Comparison of ENCODE assay signal across 21 mouse cellular contexts in the genomic region with DNA sequence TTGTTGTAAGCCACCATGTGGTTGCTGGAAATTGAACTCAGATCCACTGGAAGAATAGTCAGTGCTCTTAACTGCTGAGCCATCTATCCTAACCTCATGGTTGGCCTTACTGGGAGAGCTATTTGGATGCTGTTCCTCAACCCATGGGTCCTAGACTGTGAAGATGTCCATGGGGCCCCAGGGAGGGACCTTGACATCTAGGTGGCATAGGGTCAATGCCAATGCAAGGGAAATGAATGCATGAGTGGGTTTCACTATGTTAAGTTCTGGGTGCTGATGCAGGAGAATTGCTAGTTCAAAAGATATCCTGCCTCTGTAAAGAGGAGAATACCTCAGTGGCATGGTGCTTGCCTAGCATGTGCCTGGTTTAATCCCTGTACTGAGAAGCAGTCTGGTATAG.
DNase-seq lines count a peak whose midpoint lies in the region; TF ChIP-seq lines count a peak whose summit lies in the region.
"Had no signal": no experiment of that assay in that cellular context is flagged by ENCODE, and none has a peak within 500 bp of the region (broad histone marks: within the 10 kb centered on the region; RNA-seq: fewer than 3 reads in every experiment).

No protein-coding gene starts in this region.

- no peaks in the 10 kb centered on the region for H3K36me3 ChIP-seq in spleen, adult 2 months (ENCODE audit: control insufficient read depth, insufficient read depth, low read length)
- H3K36me3 ChIP-seq in CH12.LX (replicated peaks in 1 of 2; ENCODE audit: control insufficient read depth in 1 of 2, insufficient read depth in 1 of 2, low read length in 1 of 2) = no peaks in the 10 kb centered on the region
- H3K36me3 ChIP-seq in splenic B cell, adult 2 months (ENCODE audit: control insufficient read depth, insufficient read depth, low read length, poor library complexity, severe bottlenecking) = no peaks in the 10 kb centered on the region
- H3K36me3 ChIP-seq: embryonic facial prominence, embryonic 12.5 days; embryonic facial prominence, embryonic 15.5 days; forebrain, embryonic 12.5 days; G1E; heart, embryonic 13.5 days; hindbrain, embryonic 15.5 days had no signal

- H3K9me3 ChIP-seq in CH12.LX (replicated peaks; ENCODE audit: low read length) = no peaks in the 10 kb centered on the region
- H3K9me3 ChIP-seq: embryonic facial prominence, embryonic 12.5 days; embryonic facial prominence, embryonic 15.5 days; forebrain, embryonic 12.5 days; G1E; heart, embryonic 13.5 days; hindbrain, embryonic 15.5 days had no signal

- no peak overlapping the region for H3K4me3 ChIP-seq in spleen, adult 2 months (ENCODE audit: extremely low read depth, insufficient read depth, insufficient read length)
- peak overlapping the region in 1 of 3 experiments; percentile 22 for H3K4me3 ChIP-seq in CH12.LX (replicated peaks in 1 of 3; ENCODE audit: low read depth in 2 of 3, low read length in 2 of 3, poor library complexity in 1 of 3)
- no peak overlapping the region for H3K4me3 ChIP-seq in brown adipose tissue, adult 24 weeks (ENCODE audit: insufficient read depth, low read depth, low read length)
- H3K4me3 ChIP-seq: embryonic facial prominence, embryonic 12.5 days; embryonic facial prominence, embryonic 15.5 days; forebrain, embryonic 12.5 days; heart, embryonic 13.5 days; hindbrain, embryonic 15.5 days had no signal

- in situ Hi-C loops in CH12.LX (cut with MboI; ENCODE audit: low pct_ligation_motif_present, low pct_unique_long_range_greater_than_20kb, low sequenced_read_pairs) = no loop called here

- dilution Hi-C loops in CH12.LX (cut with MboI; ENCODE audit: extremely low pct_ligation_motif_present, extremely low pct_unique_long_range_greater_than_20kb, low sequenced_read_pairs) = no loop called here

- TF ChIP-seq EP300 in CH12.LX (IDR thresholded peaks at IDR 0.05; ENCODE audit: low read length) = no peak

- H3K79me2 ChIP-seq in CH12.LX (replicated peaks; ENCODE audit: control insufficient read depth, extremely low read depth, insufficient read depth, poor library complexity, severe bottlenecking) = no peaks in the 10 kb centered on the region

- H3K4me1 ChIP-seq in spleen, adult 2 months (ENCODE audit: control insufficient read depth, insufficient read depth, insufficient read length) = peaks cover 35% of the 10 kb centered on the region; the same call in 1 of the 2 replicates
- H3K4me1 ChIP-seq in CH12.LX (ENCODE audit: control insufficient read depth in 1 of 2, insufficient read depth in 2 of 2) = peaks cover 27 to 58% of the 10 kb centered on the region in 2 experiments
- no peaks in the 10 kb centered on the region for H3K4me1 ChIP-seq in brown adipose tissue, adult 24 weeks (ENCODE audit: control insufficient read depth, insufficient read depth, insufficient read length, low read length)
- H3K4me1 ChIP-seq: embryonic facial prominence, embryonic 12.5 days; forebrain, embryonic 12.5 days had no signal

- DNase-seq in spleen, adult 2 months (ENCODE audit: low read depth in 1 of 2, low spot score in 2 of 2) = no peak
- DNase-seq in spleen, postnatal 4 days (ENCODE audit: low spot score in 2 of 2) = no peak
- no peak for DNase-seq in CH12.LX (ENCODE audit: extremely low read depth)
- DNase-seq in splenic B cell, adult 2 months (ENCODE audit: low read depth, low spot score) = peak; percentile 41
- no peak for DNase-seq in kidney, postnatal 4 days
- DNase-seq in adrenal gland, postnatal 14 days = no peak
- DNase-seq: adrenal gland, postnatal 10 days; cerebellum, adult 18-20 months; cerebellum, adult 9-10 months; cerebellum, postnatal 25 days; gastrocnemius, postnatal 14 days; heart, postnatal 14 days; heart, postnatal 4 days had no signal

- H3K27ac ChIP-seq in spleen, adult 2 months (ENCODE audit: insufficient read depth, low read length) = peak overlapping the region; percentile 81
- peak overlapping the region; percentile 67 for H3K27ac ChIP-seq in CH12.LX (ENCODE audit: insufficient read depth, low read depth)
- H3K27ac ChIP-seq in brown adipose tissue, adult 24 weeks (replicated peaks; ENCODE audit: low read depth, low read length) = 0 out of 2 replicates have a peak overlapping the region, but pooled peaks have one; percentile 4
- H3K27ac ChIP-seq: embryonic facial prominence, embryonic 12.5 days; embryonic facial prominence, embryonic 15.5 days; forebrain, embryonic 12.5 days; heart, embryonic 13.5 days; hindbrain, embryonic 15.5 days had no signal

- TF ChIP-seq CTCF in spleen, adult 2 months (IDR thresholded peaks at IDR 0.05; ENCODE audit: extremely low read depth, insufficient read depth, insufficient read length, insufficient replicate concordance) = no peak
- no peak for TF ChIP-seq CTCF in CH12.LX (conservative IDR thresholded peaks at IDR 0.05 in 1 of 2, IDR thresholded peaks at IDR 0.05 in 1 of 2; ENCODE audit: low read depth in 2 of 2, low read length in 2 of 2)

- no peak for TF ChIP-seq POLR2A in spleen, adult 2 months (IDR thresholded peaks at IDR 0.05; ENCODE audit: low read depth, low read length)
- TF ChIP-seq POLR2A in CH12.LX (IDR thresholded peaks at IDR 0.05; ENCODE audit: low read depth, low read length) = no peak

- H3K4me2 ChIP-seq in CH12.LX (ENCODE audit: insufficient read depth, low read depth, poor library complexity, severe bottlenecking) = peak overlapping the region; percentile 84
- H3K4me2 ChIP-seq: embryonic facial prominence, embryonic 12.5 days; embryonic facial prominence, embryonic 15.5 days; forebrain, embryonic 12.5 days; heart, embryonic 13.5 days; hindbrain, embryonic 15.5 days had no signal

- no peaks in the 10 kb centered on the region for H3K27me3 ChIP-seq in spleen, adult 2 months (ENCODE audit: control insufficient read depth, insufficient read depth, low read length)
- H3K27me3 ChIP-seq in CH12.LX (replicated peaks) = no peaks in the 10 kb centered on the region
- H3K27me3 ChIP-seq in splenic B cell, adult 2 months (ENCODE audit: control insufficient read depth, insufficient read depth, low read length, poor library complexity, severe bottlenecking) = no peaks in the 10 kb centered on the region
- H3K27me3 ChIP-seq: embryonic facial prominence, embryonic 12.5 days; embryonic facial prominence, embryonic 15.5 days; forebrain, embryonic 12.5 days; heart, embryonic 13.5 days; hindbrain, embryonic 15.5 days; Patski had no signal

- TF ChIP-seq RAD21 in CH12.LX (IDR thresholded peaks at IDR 0.05; ENCODE audit: low read depth, low read length) = no peak

- no peak overlapping the region for H3K9ac ChIP-seq in CH12.LX (ENCODE audit: insufficient read depth, low read depth)
- H3K9ac ChIP-seq: embryonic facial prominence, embryonic 12.5 days; embryonic facial prominence, embryonic 15.5 days; forebrain, embryonic 12.5 days; heart, embryonic 13.5 days; hindbrain, embryonic 15.5 days had no signal

TF ChIP-seq in CH12.LX, 34 proteins besides CTCF, POLR2A, EP300 and RAD21:
- 0 out of 2 replicates have a peak, but pooled peaks have one; percentile 2 for TF ChIP-seq E2F4 (IDR thresholded peaks at IDR 0.05; ENCODE audit: insufficient replicate concordance, low read depth, low read length)
- 0 out of 2 replicates have a peak, but pooled peaks have one; percentile 13 for TF ChIP-seq NELFE (IDR thresholded peaks at IDR 0.05; ENCODE audit: low read depth, low read length)
- TF ChIP-seq ZMIZ1 (IDR thresholded peaks at IDR 0.05; ENCODE audit: low read depth, low read length) = peak; percentile 10; the same call in 1 of the 2 replicates
- TF ChIP-seq UBTF (IDR thresholded peaks at IDR 0.05; ENCODE audit: low read depth, low read length) = no peak
- no peak for TF ChIP-seq MYC (IDR thresholded peaks at IDR 0.05; ENCODE audit: low read depth, low read length)
- peak; percentile 44; the same call in 1 of the 2 replicates for TF ChIP-seq MAFK (IDR thresholded peaks at IDR 0.05; ENCODE audit: insufficient replicate concordance, low read length)

Comparison
In these comparisons a context has a peak if more than half of its experiments do, and no peak if none do; other contexts are left out.
1. H3K27ac ChIP-seq: peak in every context shown above with its lines; median percentile 81 in spleen, adult 2 months; 67 in CH12.LX; 4 in brown adipose tissue, adult 24 weeks.